Mouse (Mus musculus) retina, postnatal 1 day (tissue): ENCODE data around the gene Cbr2.
"Not testable (repeated sequence)": the region's sequence is repeated elsewhere in the genome, so short reads cannot be mapped to it uniquely, and the experiment has no call there.

ENCODE experiments used
- DNase-seq: peaks from one replicate; pipeline ENCODE4 v3.0.0-alpha.2; 2012

Cbr2 gene

GRCm38 (mm10) chr11:120731858-120732680 lies at the start of gene Cbr2:
Gene Cbr2 (minus strand): TSS chr11:120732114.
- DNase-seq: no peak

DNA sequence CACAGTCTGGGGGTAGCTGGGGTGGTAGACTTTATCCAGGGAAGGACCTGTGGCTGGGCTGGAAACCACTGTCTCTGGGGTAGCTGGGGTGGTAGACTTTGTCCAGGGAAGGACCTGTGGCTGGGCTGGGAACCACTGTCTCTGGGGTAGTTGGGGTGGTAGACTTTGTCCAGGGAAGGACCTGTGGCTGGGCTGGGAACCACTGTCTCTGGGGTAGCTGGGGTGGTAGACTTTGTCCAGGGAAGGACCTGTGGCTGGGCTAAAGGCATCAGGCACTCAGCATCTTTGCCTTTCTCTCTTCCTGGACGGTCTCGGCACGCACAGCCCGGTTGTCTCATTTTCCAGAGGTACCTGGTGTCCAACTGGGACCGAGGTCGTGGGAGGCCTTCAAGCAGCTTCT lies 49.4 kb upstream of the Cbr2 start:
- not testable (repeated sequence) for DNase-seq

- DNase-seq: no peak
These were observed 48.0 kb upstream of the Cbr2 start for GRCm38 (mm10) chr11:120779876-120780275.

DNA sequence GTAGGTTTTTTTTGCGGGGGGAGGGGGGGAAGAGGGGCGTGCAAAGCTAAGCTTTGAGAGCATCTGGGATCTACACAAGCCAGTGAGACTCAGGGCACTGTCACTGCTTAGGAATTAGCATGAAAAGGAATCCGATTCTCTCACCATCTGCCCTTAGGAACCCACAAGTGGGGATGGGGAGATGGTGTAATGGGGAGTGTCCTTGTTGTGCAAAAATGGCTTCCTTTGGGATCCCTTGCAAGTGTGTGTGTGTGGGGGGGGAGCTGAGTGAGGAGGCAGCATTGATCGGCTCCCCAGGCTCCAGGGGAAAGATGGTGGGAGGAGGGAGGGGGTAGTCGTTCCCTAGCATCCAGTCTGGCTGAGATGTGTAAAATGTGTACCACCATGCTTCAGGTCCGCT lies 45.2 kb upstream of the Cbr2 start:
- DNase-seq: peak; percentile 32

- peak; percentile 93 for DNase-seq
These were observed 44.0 kb upstream of the Cbr2 start for GRCm38 (mm10) chr11:120775774-120776469.

- no peak for DNase-seq
These were observed 41.7 kb upstream of the Cbr2 start for GRCm38 (mm10) chr11:120773463-120774190.

GRCm38 (mm10) chr11:120772749-120773148 lies 40.8 kb upstream of the Cbr2 start:
- no peak for DNase-seq

DNA sequence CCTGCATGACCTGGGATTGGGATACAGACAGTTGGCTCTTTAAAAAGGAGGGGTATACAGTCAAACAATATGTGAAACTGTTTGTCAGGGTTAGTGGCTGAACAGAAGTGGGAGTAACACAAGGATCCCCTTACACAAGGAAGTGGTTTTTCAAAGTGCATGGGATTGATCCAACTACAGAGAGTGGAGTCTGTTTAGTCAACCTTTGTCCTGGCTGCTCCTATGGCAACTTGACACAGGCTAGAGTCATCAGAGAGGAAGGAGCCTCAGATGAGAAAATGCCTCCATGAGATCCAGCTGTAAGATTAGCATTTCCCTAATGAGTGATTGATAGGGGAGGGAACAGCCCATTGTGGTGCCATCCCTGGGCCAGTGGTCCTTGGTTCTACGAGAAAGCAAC lies 36.3 kb upstream of the Cbr2 start:
- DNase-seq: no peak

DNA sequence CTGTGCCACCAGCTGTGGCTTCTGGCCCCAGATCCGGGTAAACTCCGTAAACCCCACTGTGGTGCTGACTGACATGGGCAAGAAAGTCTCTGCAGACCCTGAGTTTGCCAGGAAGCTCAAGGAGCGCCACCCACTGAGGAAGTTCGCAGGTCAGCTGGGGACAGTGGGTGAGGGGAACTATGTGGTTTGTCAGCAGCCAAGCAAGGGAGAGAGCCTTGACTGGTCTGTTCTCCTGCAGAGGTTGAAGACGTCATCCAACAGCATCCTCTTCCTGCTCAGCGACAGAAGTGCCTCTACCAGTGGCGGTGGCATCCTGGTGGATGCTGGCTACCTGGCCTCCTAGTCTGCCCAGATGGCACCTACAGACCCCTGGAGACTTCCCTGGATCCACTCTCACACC lies 35.1 kb upstream of the Cbr2 start:
- DNase-seq: not testable (repeated sequence)

DNA sequence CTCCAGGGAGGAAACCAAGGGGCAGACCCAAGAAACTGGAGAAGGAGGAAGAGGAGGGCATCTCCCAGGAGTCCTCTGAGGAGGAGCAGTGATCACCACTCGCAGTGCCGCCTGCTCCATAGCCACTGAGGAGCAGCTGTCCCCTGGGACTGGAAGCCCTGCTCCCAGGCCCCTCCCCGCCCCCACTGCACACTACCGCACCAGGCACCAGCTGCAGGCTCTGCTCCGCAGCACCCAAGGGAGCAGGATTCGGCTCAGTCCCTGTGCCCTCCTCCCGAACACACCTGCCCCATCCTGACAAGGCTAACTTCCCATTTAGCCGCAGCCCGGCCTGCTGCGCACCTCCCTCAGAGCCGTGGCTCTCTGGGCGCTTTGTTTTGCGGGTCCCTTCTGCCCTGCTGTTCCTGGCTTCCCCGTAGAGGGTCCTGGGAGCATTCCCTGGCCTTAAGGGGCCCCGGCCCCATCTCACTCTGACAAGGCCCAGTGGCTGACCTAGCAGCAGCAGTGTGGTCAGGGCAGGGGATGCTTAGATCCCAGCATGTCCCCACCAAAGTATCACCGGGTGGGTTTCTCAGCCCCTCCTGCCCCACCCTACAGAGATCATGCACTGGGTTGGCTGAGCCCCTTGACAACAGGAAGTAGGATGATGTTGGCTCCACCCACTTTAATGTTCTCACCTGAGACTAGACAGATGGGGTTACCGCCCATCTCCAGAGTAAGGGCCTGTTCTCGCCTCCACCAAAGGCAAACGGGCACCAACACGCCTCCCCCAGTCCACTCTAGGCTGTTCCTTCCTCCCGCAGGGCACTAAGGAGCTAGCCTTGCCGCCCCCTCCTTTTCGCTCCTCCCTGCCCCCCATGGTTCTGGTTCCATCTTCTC lies 31.4 kb upstream of the Cbr2 start:
- not testable (repeated sequence) for DNase-seq

DNA sequence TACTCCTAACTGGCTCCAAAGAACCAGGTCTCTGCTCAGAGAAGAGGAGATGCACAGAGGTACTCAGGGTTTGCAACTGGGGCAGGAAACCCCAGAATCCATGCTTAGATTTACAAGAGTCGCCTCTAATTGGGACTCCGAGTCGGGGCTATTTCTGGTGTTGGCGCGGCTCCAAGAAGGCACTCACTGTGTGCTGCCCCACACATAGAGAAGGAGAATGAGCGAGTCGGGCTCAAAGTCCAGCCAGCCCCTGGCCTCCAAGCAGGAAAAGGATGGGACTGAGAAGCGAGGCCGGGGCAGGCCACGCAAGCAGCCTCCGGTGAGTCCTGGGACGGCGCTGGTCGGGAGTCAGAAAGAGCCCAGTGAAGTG lies 30.7 kb upstream of the Cbr2 start, which contains the start of gene Hmga1b:
Gene Hmga1b, plus strand, starts transcription at position 123 of the 370 bp plus-strand sequence.
- DNase-seq: peak; percentile 28

- DNase-seq: peak; percentile 20
These were observed 30.1 kb upstream of the Cbr2 start for GRCm38 (mm10) chr11:120761811-120762671.

GRCm38 (mm10) chr11:120760236-120760635 lies 28.3 kb upstream of the Cbr2 start:
- DNase-seq: no peak

DNA sequence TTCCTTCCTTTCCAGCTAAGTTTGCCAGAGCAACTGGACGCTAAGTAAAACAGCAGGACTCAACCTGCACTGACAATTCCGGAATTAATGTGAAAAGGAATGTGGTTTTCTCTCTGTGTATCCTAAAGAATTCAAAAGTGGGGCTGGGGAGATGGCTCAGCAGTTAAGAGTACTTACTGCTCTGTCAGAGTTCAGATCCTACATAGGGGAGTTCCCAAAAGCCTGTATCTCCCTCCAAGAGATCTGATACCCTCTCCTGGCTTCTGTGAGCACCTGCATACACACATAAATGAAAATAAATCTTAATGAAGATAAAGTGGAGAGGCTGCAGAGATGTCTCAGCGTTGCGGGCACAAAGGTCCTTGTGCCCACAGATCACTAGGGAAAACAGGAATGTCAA lies 19.7 kb upstream of the Cbr2 start:
- DNase-seq: no peak

DNA sequence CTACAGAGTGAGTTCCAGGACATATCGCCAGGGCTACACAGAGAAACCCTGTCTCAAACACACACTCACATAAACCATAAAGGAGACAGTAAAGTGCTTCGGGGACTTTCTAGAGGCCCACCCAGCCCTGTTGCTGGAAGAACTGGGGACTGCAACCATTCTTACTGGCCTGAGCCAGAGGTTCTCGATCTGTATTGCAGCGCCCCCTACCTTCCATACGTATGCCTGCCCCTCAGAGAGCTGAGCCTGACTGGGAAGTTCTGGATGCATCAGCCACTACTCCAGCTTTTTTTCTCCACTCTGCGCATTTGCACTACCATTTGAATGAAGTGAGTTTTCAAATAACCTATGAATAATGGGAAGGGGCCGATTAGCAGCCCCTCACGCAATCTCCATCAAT lies 17.5 kb upstream of the Cbr2 start:
- peak; percentile 46 for DNase-seq

- no peak for DNase-seq
These were observed 16.1 kb upstream of the Cbr2 start for GRCm38 (mm10) chr11:120747974-120748373.

- no peak for DNase-seq
These were observed 12.3 kb upstream of the Cbr2 start for GRCm38 (mm10) chr11:120744121-120744701.

DNA sequence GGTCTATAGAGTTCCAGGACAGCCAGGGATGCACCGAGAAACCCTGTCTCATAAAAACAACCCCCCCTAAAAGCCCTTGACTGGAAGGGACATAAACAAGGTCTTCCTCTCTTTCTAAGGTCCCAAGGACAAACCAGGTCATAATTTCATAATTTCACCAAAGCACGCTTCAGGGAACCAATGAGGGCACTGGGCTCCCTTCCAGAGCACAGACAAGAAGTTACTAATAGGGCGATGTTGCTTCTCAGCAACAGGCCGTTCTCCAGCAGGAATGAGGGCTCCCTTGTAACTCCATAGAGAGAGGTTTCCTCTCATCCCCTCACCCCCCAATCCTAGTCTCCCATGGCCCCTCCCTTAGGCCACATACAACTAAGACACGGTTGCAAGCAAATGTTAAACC lies 9.1 kb upstream of the Cbr2 start:
- no peak for DNase-seq

DNA sequence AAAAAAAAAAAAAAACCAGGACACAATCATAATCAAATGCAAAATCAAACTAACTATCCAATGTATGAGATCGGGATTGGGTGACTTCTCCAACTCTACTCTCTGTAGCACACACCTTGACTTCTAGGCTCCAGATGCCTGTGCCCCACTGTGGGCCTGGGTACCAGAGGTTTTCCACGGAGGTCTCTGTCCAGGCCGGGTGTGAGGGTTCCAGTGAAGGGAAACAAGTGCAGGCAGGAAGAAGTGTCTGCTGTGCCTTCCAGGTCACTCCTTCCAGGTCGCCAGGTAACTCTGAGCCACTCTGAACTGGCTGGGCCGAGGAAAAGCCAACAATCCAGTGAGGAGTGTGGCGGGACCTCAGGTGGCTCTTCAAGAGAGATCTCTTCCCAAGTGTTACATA lies 4.5 kb upstream of the Cbr2 start:
- DNase-seq: no peak

- no peak for DNase-seq
These were observed 1.6 kb upstream of the Cbr2 start for GRCm38 (mm10) chr11:120733521-120733920.

DNA sequence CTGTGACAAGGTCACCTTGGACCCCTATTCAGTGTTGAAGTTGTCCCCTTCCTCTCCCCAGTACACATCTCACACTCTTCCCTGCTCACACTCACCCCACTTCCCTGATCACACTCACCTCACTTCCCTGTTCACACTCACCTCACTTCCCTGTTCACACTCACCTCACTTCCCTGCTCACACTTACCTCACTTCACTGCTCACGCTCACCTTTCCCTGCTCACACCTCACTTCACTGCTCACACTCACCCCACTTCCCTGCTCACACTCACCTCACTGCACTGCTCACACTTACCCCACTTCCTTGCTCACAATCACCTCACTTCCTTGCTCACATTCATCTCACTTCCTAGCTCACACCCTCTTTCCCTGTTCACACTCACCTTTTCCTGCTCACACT lies 519 bp downstream of the Cbr2 start:
- DNase-seq: no peak
